Mouse (Mus musculus) testis, adult 2 months (tissue): ENCODE measurements at regions not wholly inside any gene's neighbourhood (a gene's known extent, or its start where the extent isn't known, plus 50 kb on each side); places are given as distances from the start of the nearest gene placed in this dataset.

Source experiments
- CTCF ChIP-seq: fragments of 200-500 bp; IDR thresholded peaks from 2 replicates; pipeline ENCODE4 v1.5.1; 2012; ENCODE audit warnings: low read depth, mild to moderate bottlenecking, inconsistent platforms, low read length, moderate library complexity; ENCODE audit not compliant: control insufficient read depth, insufficient read depth, insufficient replicate concordance
- POLR2A ChIP-seq: fragments of 200-500 bp; IDR thresholded peaks from 2 replicates; pipeline ENCODE4 v1.6.1; 2012; ENCODE audit warnings: low read depth, mild to moderate bottlenecking, inconsistent platforms, low read length, moderate library complexity; ENCODE audit not compliant: control insufficient read depth

- TF ChIP-seq POLR2A (no peak), CTCF (no peak)
Measured at GRCm38 (mm10) chr15:61098519-61098918, 175.7 kb upstream of the A1bg start.
